Mouse (Mus musculus): ENCODE results near the gene Svs1. TPM values are rescaled to one million over a fixed set of nuclear protein-coding genes. Genes with fewer than 3 reads are reported as not detected.

Svs1 gene
- total RNA-seq, 2 experiments from 2014 or later = not detected

Other genes starting within 250 kb of the Svs1 start
- gene Gimap1, start 247.8 kb upstream of the Svs1 start, total RNA-seq (2021) = 10 to 100 TPM; 14.6 to 15.7 TPM
- gene Gimap5, start 240.7 kb upstream of the Svs1 start, total RNA-seq (2021) = 1 to 10 TPM; 8.3 to 9.0 TPM
- gene Gimap3, start 216.0 kb upstream of the Svs1 start, total RNA-seq (2021) = under 1 TPM; 0.67 to 0.68 TPM
- 10 to 100 TPM; 18.7 to 23.8 TPM for gene Tmem176a, start 145.9 kb upstream of the Svs1 start, total RNA-seq (2021)
- 10 to 100 TPM; 62.5 to 63.9 TPM for gene Tmem176b, start 145.4 kb upstream of the Svs1 start, total RNA-seq (2021)
- gene Aoc1, start 114.0 kb upstream of the Svs1 start, total RNA-seq (2021) = not detected
- gene 1600015I10Rik, start 57.0 kb upstream of the Svs1 start, total RNA-seq (2021) = not detected
- gene Doxl2, start 11.9 kb upstream of the Svs1 start, total RNA-seq (2021) = not detected
- 1 to 10 TPM in 1 of 2 experiments, under 1 TPM in 1; 0.59 to 1.1 TPM for gene Gpnmb, start 49.7 kb downstream of the Svs1 start, total RNA-seq (2021)
- 10 to 100 TPM; 36.7 to 40.0 TPM for gene Malsu1, start 86.9 kb downstream of the Svs1 start, total RNA-seq (2021)
- 1 to 10 TPM in 1 of 2 experiments, under 1 TPM in 1; 0.93 to 1.6 TPM for gene Igf2bp3, start 228.1 kb downstream of the Svs1 start, total RNA-seq (2021)